Mouse (Mus musculus): ENCODE data around the gene Snrpa1. TPM values are rescaled to one million over a fixed set of nuclear protein-coding genes. Genes with fewer than 3 reads are reported as not detected.

The Snrpa1 gene
- polyA plus RNA-seq, 1 experiment from 2014 or later: 54.6 TPM

DNA sequence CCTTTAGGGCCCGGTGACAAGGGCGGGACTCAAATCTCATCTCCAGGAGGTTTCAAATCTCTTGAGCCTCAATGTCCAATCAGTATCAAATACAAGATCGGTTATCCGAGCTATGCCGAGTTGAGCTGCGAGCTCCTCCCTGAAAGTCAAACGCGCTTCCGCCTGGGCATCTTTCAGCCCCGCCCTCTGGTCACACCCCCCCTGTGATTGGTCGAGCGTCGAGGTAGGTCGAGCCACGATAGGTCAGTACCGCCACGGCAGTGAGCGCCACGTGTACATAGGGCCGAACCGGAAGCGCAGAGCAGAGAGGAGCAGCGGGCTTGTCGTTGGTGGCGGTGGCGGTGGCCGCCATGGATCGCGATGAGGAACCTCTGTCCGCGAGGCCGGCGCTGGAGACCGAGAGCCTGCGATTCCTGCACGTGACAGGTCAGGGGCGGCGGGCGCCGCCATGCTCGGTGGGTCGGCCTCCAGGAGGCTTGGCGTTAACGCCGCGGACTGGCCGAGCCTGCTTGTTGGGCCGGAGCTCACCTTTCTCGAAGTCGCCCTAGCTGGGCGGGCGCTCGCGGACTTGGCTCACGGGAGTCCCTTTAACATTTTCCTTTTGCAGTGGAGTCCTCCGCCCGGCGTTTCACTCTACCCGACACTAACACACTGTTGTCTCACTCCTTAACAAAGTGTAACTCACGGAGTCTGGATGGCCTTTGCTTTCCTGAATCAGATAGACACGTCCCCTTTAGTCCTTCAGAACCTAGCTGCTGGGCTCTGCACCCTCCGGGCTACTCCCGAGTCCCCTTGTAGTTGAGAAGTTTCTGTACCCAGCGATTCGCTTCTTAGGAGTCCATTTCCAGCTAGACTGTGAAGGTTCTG, 20.8 kb downstream of the Snrpa1 start, which contains the start of gene Selenos:
Gene Selenos, plus strand, starts transcription at position 286 of the 867 bp plus-strand sequence.
- DNase-seq (ENCODE audit: low read depth, low spot score) (peak; percentile 91), ATAC-seq (peak; percentile 95)
- CTCF ChIA-PET: interaction anchor here (0.6 to 2.4 kb wide), 5 partner anchors 10 to 1388 kb away, joined by 3 to 8 read pairs (median 4); no protein-coding TSS in a partner anchor
- POLR2A ChIA-PET: no interaction called here
- TF ChIP-seq CTCF (IDR thresholded peaks at IDR 0.05): no peak
- in situ Hi-C loops (cut with MboI; ENCODE audit: low pct_unique_long_range_greater_than_20kb): no loop called here
- no peaks in the 10 kb centered on the region for H3K27me3 ChIP-seq

DNA sequence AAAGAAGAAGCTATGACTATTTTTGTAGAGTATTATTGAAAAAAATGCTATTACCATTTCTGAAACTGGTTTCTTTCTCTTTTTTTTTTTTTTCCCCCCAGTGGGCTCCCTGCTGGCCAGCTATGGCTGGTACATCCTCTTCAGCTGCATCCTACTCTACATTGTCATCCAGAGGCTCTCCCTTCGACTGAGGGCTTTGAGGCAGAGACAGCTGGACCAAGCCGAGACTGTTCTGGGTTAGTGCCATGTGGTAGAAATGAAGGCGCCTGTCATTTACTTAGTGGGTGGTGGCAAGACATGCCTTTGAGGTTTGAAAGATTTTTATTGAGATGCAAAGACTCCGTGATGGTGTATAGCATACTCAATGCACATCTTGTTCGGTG, 21.4 kb downstream of the Snrpa1 start:
- DNase-seq (ENCODE audit: low read depth, low spot score) (no peak), ATAC-seq (no peak)
- no peaks in the 10 kb centered on the region for H3K27me3 ChIP-seq
- no peak for TF ChIP-seq CTCF (IDR thresholded peaks at IDR 0.05)
- in situ Hi-C loops (cut with MboI; ENCODE audit: low pct_unique_long_range_greater_than_20kb): no loop called here
- CTCF ChIA-PET: interaction anchor here (1.0 to 2.4 kb wide), 3 partner anchors 10 to 20 kb away, joined by 3 to 8 read pairs (median 4); no protein-coding TSS in a partner anchor
- POLR2A ChIA-PET: no interaction called here

DNA sequence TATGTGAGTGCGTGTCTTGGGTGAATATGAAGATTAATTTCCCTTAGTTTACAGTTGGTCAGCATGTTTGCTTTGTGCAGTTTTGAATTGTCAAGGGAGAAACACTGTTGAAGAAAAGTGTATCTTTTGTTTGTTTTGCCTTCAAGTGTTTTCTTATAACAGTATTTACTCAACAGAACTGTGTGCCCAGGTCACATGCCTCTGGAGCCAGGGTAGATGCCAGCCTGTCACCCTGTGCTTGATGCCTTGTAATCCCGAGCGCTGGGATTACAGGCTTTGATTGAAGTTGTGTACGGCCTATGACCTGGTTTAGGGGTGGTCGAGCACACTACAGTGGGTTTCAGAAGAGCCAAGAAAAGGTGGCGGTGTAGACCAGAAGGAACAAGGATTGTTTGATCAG, 25.0 kb downstream of the Snrpa1 start:
- H3K27me3 ChIP-seq: no peaks in the 10 kb centered on the region
- DNase-seq (ENCODE audit: low read depth, low spot score) (no peak), ATAC-seq (no peak)
- CTCF ChIA-PET: interaction anchor here (1.1 kb wide), 1 partner anchor 18 kb away, joined by 3 read pairs; no protein-coding TSS in a partner anchor
- in situ Hi-C loops (cut with MboI; ENCODE audit: low pct_unique_long_range_greater_than_20kb): no loop called here
- TF ChIP-seq CTCF (IDR thresholded peaks at IDR 0.05): no peak
- POLR2A ChIA-PET: no interaction called here

DNA sequence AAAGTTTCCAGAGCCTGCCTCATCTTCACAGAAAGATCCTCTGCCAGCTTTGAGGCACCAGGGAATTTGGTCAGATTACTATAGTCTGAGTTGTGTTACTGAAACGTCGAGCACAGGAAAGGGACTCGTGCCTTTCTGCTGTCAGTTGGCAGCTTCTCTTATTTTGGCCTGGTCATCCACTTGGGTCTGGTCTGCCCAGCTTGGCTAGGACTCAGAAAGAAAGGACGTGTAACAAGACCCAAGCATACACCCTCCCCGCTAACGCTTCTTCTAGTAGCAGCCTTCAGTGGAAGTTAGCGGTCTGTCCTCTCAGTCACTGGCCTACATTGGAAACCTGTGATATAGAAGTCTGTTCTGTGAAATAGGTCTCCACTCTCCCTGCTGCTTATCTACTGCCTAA, 25.7 kb downstream of the Snrpa1 start:
- no peaks in the 10 kb centered on the region for H3K27me3 ChIP-seq
- ChIA-PET CTCF (no interaction called here), POLR2A (no interaction called here)
- no peak for TF ChIP-seq CTCF (IDR thresholded peaks at IDR 0.05)
- DNase-seq (ENCODE audit: low read depth, low spot score) (no peak), ATAC-seq (no peak)
- in situ Hi-C loops (cut with MboI; ENCODE audit: low pct_unique_long_range_greater_than_20kb): no loop called here

DNA sequence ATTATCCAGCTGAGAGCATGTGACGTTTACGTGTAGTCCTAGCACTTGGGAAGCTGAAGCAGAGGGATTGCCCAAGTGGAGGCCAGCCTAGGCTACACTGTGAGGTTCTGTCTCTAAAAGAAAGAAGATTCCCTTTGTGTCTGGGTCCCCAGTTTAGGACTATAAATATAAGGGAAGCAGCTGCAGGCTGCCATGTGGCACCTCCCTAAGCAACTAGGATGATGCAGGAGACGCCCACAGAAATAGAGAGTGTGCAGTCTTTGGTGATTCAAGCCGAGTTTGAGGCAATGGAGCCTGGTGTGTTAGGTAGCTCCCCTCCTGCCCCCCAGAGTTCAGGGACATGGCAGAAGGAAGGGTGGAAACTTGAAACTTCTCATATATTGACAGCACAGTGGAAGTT, 28.8 kb downstream of the Snrpa1 start:
- POLR2A ChIA-PET: no interaction called here
- no peaks in the 10 kb centered on the region for H3K27me3 ChIP-seq
- CTCF ChIA-PET: no interaction called here
- DNase-seq (ENCODE audit: low read depth, low spot score): no peak
- in situ Hi-C loops (cut with MboI; ENCODE audit: low pct_unique_long_range_greater_than_20kb): no loop called here
- no peak for TF ChIP-seq CTCF (IDR thresholded peaks at IDR 0.05)
- no peak for ATAC-seq

DNA sequence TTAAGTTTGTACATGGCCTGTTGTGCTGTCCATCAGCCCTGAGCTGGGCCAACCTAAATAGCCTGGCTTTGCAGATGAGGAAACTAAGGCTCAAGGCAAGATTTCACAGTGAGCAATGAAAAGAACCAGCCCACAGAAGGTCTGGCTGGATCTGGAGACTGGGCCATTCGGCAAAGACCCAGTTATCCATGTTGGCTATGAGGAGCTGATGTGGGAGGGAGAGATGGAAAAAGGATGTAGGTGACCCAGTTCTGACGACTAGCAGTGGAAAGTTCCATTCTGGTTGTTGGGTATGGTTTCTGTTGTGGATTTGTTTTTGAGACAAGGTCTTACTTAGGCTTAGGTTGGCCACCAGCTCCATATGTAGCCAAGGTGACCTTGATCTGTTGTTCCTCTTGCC, 29.3 kb downstream of the Snrpa1 start:
- ATAC-seq: no peak
- no peaks in the 10 kb centered on the region for H3K27me3 ChIP-seq
- POLR2A ChIA-PET: no interaction called here
- TF ChIP-seq CTCF (IDR thresholded peaks at IDR 0.05): no peak
- CTCF ChIA-PET: no interaction called here
- in situ Hi-C loops (cut with MboI; ENCODE audit: low pct_unique_long_range_greater_than_20kb): no loop called here
- DNase-seq (ENCODE audit: low read depth, low spot score): no peak

DNA sequence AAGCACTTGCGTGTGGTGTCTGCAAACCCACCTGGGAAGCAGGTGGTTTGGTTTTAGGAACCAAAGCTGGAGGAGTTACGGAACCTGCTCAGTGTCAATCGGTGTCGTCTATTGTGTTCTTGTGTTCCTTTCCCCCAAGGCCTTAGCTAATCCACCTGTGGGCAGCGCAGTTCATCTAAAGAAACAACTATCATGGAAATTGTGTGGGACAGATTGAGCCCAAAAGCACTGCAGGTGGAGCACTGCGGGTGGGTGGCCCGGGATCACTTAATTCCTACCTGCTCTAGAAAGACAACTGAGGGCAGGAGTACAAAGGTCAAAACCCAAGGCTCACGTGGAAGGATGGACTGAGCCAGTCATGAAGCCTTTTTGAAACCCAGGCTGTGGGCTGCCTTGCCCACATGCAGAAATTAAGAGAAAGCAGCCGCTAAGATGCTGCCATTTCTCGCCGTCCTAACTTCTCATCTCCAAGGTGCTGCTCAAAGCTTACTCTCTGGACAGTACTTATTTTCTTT, 31.9 kb downstream of the Snrpa1 start:
- ChIA-PET CTCF (interaction anchor here (1.2 to 2.1 kb wide), 5 partner anchors 9 to 305 kb away, joined by 3 to 8 read pairs (median 4); partner anchors contain the start of gene Selenos), POLR2A (no interaction called here)
- no peaks in the 10 kb centered on the region for H3K27me3 ChIP-seq
- no peak for ATAC-seq
- no peak for TF ChIP-seq CTCF (IDR thresholded peaks at IDR 0.05)
- no peak for DNase-seq (ENCODE audit: low read depth, low spot score)
- in situ Hi-C loops (cut with MboI; ENCODE audit: low pct_unique_long_range_greater_than_20kb): no loop called here

DNA sequence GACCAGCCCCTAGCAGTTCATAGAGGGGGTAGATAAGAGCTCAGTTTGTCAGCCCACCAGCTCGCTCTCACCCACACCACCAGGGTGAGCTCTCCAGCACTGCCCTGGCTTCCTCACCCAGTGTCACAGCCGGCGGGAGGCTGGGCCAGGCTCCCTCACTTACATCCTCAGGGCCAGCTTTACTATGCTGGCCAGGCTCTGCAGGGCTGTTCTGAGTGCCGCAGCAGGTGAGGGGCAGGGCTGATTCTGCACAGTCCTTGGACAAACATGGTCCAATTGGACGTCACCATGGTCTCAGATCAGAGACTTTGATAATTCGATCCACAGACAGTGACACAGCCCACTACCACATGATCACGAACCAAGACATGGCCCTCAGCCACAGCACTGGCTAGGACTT, 32.8 kb downstream of the Snrpa1 start:
- no peaks in the 10 kb centered on the region for H3K27me3 ChIP-seq
- ChIA-PET POLR2A (interaction anchor here (0.6 to 0.7 kb wide), 2 partner anchors 217 to 647 kb away, joined by 3 read pairs; no protein-coding TSS in a partner anchor), CTCF (interaction anchor here (1.2 to 2.1 kb wide), 2 partner anchors 10 to 14 kb away, joined by 3 to 4 read pairs; no protein-coding TSS in a partner anchor)
- ATAC-seq (no peak), DNase-seq (ENCODE audit: low read depth, low spot score) (no peak)
- no peak for TF ChIP-seq CTCF (IDR thresholded peaks at IDR 0.05)
- in situ Hi-C loops (cut with MboI; ENCODE audit: low pct_unique_long_range_greater_than_20kb): no loop called here

DNA sequence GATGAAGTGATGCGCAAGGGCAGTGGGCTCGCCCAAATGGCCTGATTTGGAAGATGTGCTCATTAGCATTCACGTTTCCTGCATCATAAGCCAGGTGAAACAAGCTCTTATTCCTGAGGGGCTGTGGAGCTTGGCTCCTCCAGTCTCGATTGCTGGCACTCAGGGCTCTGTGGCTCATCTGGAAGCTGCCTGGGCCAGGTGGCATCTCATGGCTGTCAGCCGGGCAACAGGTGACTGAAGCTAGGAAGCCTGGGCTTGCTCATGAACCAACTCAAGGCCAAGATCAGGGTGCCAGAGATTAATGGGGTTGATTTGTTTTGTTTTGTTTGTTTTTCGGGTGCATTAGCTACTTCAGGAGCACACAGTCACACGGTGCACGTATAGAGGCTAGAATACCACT, 33.9 kb downstream of the Snrpa1 start:
- ATAC-seq (no peak), DNase-seq (ENCODE audit: low read depth, low spot score) (no peak)
- in situ Hi-C loops (cut with MboI; ENCODE audit: low pct_unique_long_range_greater_than_20kb): no loop called here
- ChIA-PET POLR2A (no interaction called here), CTCF (interaction anchor here (2.2 kb wide), 1 partner anchor 9 kb away, joined by 7 read pairs; no protein-coding TSS in a partner anchor)
- no peak for TF ChIP-seq CTCF (IDR thresholded peaks at IDR 0.05)
- H3K27me3 ChIP-seq: no peaks in the 10 kb centered on the region

DNA sequence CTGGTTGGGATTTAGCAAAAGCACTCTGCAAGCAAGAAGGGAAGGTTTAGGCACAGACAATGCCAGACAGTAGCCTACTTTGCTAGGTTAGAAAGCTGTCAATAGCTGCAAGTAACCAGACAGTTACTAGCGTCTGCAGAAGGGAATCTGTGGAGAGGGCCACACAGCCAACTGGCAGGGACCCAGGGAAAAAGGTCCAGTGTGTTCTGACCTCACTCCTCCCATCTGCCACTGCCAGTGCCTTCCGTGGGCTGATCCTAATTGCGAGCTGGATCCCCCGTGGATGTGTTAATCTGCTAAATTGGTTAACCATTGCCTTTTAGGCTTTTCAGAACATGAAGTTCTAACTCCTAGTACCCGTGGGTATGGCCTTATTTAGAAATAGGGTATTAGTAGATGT, 35.3 kb downstream of the Snrpa1 start:
- in situ Hi-C loops (cut with MboI; ENCODE audit: low pct_unique_long_range_greater_than_20kb): no loop called here
- no peak for DNase-seq (ENCODE audit: low read depth, low spot score)
- TF ChIP-seq CTCF (IDR thresholded peaks at IDR 0.05): no peak
- POLR2A ChIA-PET: no interaction called here
- H3K27me3 ChIP-seq: no peaks in the 10 kb centered on the region
- ATAC-seq: no peak
- CTCF ChIA-PET: interaction anchor here (2.2 kb wide), 1 partner anchor 8 kb away, joined by 7 read pairs; no protein-coding TSS in a partner anchor

DNA sequence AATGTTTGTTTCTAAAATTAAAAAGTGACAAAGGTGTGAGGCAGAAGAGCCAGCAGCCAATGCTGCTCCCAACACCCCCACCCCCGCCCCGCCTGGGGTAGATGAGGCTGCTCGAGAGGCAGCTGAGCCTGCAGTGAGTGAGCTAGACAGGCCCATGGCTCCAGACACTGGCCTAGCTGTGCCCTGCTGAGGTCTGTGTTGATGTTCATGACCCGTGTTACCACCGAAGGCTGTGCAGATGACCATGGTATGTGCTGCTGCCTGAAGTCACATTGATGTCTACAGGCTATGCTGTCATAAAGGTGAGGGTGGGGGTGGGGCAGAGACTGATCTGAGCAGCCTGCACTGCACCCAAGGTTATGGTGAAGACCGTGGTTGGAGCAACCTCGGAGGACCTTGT, 40.0 kb downstream of the Snrpa1 start:
- CTCF ChIA-PET: interaction anchor here (0.9 to 2.1 kb wide), 3 partner anchors 9 to 151 kb away, joined by 3 to 7 read pairs (median 4); no protein-coding TSS in a partner anchor
- in situ Hi-C loops (cut with MboI; ENCODE audit: low pct_unique_long_range_greater_than_20kb): no loop called here
- POLR2A ChIA-PET: interaction anchor here (0.5 kb wide), 1 partner anchor 195 kb away, joined by 3 read pairs; no protein-coding TSS in a partner anchor
- no peak for ATAC-seq
- no peak for TF ChIP-seq CTCF (IDR thresholded peaks at IDR 0.05)
- DNase-seq (ENCODE audit: low read depth, low spot score): no peak
- H3K27me3 ChIP-seq: no peaks in the 10 kb centered on the region
